Mouse (Mus musculus) mouse trophoblast stem cell (cell line): ENCODE data around the gene Tmem8b.

Source experiments
- in situ Hi-C, 2 experiments: fragments of 300-500 bp; cut with MseI, MboI; formaldehyde crosslinking; loops; 2 replicates in 1 of 2; 3 replicates in 1 of 2; pipeline ENCODE4 v1.15.1; 2025

The Tmem8b gene

DNA sequence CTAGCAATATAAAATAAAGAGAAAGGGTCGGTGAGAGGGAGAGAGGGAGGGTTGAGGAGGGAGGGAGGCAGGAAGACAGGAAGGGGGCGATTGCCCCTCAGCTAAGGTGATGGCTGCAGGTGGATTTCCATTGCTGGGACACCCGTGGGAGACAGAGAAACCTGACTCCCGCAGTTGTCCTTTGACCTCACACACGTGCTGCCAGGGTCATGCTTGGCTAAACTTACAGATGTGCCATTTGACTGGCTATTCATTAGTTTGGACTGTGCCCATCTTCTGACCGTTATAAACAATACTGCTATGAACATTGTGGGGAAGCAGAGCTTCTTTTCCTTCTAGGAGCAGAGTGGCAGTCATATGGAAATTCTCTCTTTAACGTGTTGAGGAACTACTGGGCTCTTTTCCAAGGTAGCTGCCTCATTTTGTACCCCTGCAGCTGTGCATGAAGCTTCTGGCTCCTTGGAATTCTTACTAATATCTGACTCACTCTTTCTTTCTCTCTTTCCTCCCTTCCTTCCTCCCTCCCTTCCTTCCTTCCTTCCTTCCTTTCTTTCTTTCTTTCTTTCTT, 45.0 kb downstream of the Tmem8b start:
- in situ Hi-C loops = loop anchor here (5.0 to 10.0 kb wide), 2 partner anchors 41 to 89 kb away; no protein-coding TSS in a partner anchor

DNA sequence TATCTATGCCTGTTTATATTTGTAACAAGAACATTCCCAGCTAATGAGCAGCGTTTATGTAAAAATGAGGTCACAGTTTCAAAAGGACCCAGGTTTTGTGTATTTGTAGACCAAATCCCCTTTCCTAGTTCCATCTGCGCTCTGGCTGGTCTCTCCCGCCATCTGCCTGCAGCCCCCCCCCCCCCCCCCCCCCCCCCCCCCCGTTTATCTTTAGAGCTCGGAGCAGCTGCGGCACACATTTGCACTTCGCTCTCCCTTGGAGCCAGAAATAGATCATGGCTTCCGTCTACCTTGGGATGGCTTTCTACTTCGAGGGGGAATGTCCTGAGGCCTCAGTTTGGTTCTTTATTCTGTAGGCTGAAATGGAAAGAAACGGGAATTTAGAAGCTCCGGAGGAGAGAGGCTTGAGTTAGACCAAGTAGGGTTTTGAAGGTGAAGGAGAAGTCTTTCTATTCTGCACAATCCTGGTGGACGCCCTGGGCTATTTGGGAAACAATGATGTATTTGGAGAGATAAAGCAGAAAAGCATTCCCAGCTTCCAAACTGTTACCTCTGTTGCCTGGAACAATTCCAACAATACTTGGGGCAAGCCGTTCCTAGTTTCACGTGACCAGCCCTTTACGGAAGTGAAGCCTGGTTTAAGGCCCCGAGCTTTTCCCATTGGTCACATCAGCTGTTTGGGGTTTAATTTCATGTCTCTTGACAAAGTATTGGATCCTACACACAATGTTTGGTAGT, 51.9 kb downstream of the Tmem8b start:
- in situ Hi-C loops = no loop called here

DNA sequence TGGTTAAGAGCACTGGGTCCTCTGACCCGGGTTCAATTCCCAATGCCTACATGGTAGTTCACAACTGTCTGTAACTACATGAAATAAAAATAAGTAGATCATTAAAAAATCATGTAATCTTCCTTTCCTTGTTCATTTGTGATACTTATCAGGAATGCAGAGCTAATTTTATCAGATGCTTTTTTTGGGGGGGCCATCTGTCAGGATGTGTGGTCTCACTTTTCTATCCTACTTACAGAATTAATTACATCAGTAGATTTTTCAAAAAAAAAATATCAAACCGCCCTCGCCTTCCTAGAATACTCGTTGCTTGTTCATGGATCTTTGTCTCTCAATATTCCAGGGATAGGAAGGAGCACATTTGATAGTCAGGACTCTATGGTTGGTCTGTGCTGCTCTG, 53.4 kb downstream of the Tmem8b start:
- in situ Hi-C loops = no loop called here

DNA sequence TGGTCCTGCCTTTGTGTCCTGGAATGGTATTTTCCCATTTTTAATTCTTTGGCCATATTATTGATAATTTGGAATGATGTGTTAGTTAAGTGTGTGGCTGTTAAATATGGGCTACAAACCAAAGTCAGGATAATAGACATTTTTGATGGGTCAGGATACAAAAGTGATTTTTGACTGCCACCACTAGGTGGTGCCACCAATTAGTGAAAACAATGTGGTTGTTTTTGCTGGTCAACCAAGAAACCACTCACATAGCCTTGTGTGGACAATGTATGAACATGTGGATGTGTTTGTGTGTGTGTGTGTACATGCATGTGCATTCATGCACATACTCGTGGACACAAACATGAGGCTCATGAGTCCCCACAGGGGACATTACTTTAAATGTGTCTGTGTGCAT, 56.0 kb downstream of the Tmem8b start:
- in situ Hi-C loops = no loop called here

DNA sequence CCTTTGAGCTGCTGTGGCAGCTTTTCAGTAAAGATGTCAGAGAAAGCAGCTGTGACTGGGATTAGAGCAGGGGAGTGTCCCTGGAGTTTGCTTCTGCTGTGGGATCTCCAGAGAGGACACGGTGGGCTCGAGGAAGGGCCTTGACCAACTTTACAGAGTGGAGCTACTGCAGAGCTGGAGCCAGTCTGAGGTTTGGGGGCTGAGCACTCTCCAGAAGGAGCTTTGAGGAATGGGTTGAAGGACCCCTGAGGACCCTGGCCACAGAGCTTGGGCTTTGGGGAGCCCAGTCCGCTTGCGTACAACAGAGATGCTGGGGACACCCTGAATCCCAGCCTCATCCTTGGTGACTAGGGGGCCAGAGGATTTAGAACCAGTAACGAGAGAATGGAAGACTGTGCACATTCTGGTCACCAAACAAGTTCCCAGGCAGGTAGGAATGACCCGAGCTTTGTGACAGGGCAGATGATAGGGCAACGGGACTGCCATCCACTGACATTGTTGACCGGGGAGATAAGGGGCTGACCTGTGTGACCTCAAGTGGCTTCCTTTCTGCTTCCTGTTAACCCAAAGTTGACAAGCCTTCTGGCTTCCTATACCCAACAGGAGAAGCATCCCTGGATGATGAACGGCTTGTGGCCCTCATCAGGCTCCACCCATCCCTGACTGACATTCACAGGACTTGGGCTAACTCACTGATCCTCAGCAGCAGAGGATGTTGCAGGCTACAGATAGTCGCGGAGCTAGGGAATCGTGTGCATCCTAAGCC, 57.6 kb downstream of the Tmem8b start:
- in situ Hi-C loops = no loop called here

DNA sequence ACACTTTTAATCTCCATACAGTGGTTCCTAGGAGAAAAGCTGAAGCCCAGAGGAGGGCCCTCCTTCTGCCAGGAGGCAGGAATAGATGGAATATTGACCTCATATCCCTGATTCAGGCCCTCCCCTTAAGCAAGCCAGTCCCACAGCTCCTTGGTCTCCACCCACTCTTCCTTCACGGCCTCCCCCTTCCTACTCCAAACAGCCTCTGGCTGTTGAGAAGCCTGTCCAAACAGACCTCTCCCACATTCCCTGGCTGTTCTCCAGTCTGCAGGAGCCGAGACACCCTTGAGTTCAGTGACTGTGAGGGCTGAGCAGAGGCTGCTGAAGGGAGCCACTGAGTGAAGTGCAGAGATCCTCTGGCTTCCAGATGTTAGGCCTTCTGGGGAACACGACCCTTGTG, 58.2 kb downstream of the Tmem8b start, which contains the start of gene Hrct1:
Gene Hrct1 (plus strand): TSS at position 194 of the 400 bp plus-strand sequence.
- in situ Hi-C loops = no loop called here

DNA sequence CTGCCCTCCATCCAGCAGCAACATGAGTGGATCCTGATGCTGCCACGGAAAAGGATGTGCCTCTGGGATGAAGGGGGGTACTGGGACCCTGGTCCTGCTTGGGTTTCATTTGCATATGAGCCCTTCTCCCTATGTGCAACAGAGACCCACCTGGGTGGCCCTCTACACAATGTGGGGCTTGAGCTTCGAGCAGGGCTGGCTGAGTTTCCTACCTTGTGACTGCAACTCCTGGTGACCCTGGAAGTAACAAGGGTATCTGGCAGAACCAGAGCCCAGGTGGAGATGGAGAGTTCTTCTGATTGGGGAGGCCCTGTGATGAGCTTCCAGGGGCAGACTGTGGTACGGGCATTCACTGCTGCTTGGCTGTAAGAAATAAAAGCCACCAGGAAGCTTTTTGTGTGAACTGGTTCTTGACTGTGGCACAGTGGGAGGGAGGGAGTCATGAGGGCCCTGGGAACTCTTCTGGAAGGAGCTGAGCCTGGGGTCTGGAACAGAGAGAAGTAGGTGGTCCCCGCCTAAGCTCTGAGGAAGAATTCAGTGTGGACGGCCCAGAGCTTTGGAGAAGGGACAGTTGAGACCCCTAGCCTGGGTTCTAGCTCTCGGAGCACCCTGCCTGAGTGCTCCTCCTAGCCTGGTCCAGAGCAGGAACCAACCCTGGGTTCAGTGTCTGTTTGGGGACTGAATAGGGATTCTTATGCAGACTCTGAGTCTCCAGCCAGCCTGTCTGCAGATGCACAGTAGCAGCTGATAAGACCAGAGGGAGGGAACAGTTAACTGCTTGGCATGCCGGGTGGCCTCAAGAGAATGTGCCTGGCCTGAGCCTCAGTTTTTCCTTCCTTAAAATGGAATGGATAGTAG, 59.2 kb downstream of the Tmem8b start:
- in situ Hi-C loops = no loop called here

DNA sequence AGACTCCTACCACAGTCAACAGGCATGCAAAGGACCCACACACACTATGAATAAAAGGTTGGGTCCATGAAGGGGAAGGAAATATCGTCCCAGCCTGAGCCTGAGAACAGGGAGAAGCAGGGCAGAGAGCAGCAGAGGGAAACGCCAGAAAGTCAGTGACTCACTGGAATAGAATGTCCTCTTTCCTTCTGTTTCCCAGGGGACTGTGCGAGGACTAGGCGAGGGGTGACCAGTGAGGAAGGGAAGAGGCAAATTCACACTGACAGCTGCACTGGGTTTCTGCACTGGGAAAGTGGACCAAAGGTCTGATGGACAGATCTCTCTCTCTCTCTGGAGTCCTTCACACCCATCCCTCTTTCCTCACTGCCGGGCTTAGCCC, 59.8 kb downstream of the Tmem8b start:
- in situ Hi-C loops = no loop called here

DNA sequence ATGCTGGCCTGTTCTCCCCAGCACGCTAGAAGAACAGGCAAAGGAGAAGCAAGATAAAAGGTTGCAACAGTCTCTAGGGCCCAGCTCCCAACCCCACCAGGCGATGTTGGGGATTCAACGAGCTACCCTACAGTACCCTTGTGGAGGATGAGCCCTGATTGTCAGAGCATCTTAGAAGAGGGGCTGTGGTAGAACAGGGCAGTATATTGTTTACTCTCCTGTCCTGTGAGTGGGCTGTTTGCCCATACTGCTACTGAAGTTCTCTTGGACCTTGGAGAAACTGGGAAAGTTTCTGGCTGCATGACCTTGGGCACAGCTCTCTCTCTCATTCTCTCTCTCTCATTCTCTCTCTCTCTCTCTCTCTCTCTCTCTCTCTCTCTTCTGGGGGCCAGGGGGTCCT, 60.4 kb downstream of the Tmem8b start:
- in situ Hi-C loops = no loop called here

DNA sequence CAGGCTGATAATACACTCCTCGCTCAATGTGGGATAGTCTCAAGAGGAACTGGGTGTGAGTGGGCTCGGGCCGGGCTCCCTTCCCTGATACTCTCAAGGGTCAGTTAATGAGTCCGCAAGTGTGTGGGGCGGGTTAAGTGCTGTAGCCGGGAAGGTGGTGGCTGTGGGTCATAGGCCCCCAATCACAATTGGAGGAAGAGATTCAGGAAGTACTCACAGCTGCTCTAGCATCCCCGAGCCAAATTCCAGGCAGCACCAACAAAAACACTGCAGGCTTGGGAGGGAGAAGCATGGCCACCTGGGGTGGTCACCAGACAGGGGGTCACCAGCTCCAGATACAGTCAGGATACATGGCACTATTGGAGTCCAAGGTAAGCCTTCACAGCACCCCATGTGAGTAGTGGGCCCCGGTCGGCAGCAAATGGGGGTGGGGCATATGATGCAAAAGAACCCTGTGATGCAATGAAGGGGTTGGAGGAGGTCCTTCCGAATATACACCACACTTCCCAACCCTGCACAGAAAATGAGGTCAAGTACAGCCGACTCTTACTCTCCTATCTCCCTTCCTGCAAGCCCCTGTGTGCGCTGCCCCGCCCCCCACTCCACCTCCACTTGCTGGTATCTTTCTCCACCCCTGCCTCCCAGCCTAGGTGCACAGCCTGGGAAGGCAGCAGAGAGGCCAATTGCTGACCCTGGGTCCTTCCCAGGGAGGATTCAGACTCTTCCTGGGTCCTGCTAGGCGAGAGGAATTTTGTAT, 61.2 kb downstream of the Tmem8b start, which contains the start of gene Spaar:
Gene Spaar (plus strand): TSS at position 241 of the 757 bp plus-strand sequence.
- in situ Hi-C loops = no loop called here

DNA sequence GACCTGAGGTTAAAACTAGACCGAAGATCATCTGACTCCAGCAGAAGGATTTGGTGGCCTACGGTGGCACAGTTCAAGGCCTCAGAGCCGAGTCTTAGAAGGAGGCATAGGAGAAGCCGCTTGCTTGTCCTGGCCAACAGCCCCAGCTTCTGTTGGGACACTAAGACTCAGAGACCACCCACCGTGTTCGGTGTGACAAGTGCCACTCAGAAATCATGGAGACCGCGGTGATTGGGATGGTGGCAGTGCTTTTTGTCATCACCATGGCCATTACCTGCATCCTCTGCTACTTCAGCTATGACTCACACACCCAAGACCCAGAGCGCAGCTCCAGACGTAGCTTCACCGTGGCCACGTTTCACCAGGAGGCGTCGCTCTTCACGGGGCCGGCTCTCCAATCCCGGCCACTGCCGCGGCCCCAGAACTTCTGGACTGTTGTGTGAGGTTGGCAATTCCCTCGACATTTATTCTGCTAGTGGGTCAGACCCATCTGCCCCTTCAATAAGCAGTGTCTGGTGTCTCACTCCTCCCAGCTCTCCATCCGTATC, 62.1 kb downstream of the Tmem8b start:
- in situ Hi-C loops = no loop called here

DNA sequence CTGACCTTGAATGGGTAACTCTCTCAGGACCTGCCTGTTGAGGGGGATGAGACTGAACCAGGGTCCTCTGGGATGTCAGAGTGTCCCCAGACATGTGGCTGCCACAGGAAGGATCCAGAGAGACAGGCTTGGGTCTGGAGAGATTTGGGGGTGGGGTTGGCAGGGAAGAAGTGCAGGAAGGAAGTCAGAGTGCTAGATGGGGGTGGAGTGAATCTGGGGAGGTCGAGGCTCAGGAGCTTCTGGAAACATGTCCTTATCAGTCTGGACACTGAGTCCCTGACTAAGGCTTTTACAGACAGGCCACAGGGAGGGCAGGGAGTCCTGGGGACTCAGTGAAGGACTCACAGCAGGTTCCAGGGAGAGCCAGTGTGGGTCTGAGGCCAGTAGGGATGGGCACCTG, 63.4 kb downstream of the Tmem8b start:
- in situ Hi-C loops = no loop called here

DNA sequence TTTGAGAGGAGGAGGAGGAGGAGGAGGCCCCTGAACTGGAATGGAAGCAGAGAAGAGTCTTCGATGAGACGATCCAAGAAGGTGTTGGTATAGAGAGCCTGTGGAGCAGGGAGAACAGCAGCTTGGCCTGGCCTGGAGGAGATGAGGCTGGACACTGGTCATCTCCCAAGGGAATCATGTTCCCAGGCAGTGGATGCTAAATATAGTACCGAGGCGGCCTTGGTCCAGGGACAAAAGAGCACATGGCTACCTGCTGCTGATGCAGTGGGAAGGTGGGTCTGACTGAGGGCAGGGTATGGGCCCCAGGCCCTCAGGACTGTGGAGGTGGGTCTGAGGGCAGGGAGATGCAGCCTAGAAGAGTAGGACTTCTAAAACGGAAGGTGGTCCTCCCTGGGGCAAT, 64.4 kb downstream of the Tmem8b start:
- in situ Hi-C loops = no loop called here

DNA sequence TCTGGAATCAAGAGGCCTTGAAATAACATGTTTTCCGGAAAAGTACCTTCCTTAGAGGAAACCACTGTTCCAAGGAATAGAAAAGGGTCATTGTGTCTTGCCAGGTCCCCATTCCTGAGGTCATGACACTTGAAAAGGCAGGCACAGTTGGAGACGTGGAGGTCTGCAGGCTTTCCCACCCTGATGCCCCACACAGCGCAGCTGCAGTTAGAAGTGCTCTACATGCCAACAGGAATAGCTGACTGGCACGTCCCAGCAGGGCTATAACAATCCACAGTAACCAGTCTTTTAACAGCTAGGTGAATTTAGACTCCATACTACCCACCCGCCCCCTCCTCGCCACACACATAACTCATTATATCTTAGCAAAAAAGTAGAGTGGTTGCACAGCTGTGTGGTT, 68.4 kb downstream of the Tmem8b start:
- in situ Hi-C loops = no loop called here

DNA sequence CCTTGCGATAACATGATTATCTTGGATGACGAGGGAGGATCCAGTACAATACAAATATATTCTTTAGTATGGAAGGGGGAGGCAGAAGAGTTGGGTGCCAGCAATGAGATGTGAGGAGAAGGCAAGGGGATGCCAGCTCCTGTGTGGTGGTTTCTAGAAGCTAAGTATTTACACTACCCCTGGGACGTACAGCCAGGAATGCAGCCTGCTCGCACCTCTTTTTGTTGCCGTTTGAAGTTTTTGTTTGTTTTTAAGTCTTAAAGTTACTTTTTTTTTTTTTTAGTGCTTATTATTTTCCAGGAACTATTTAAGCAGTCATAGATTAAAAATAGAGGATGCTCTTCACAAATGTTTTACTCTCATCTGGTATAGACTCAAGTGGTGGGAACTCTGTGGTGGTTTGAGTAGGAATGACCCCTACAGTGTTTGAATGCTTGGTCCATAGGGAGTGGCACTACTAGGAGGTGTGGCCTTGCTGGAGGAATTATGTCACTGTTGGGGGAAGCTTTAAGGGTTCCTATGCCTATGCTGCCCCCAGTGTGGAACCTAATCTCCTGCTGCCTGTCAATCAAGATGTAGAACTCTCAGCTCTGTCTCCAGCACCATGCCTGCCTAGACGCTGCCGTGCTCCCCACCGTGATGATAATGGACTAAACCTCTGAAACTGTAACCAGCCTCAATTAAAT, 70.4 kb downstream of the Tmem8b start:
- in situ Hi-C loops = no loop called here

DNA sequence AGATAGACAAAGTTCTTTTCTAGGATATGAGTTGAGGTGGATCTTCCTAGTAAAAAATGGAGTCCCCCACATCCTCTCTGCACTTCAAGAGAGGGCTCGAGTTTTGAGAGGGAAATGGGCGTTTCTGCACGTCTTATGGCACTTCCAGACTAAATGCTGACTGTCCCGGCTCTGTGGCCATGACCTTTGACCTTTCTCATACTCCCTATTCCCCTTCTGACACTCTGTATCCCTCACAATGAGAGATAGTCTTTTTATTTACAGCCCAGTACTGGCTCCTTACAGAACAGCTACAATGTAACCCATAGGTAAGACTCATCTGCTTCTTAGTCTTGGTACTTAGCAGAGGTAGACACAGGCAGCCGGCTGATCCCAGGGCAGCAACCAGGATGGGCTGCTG, 72.8 kb downstream of the Tmem8b start:
- in situ Hi-C loops = no loop called here
